Comparison of ENCODE assay signal across 8 mouse cellular contexts in genomic region chr11:98964201-98964615, GRCm38 (mm10). TPM values are rescaled to one million over a fixed set of nuclear protein-coding genes. Genes with fewer than 3 reads are reported as not detected.
DNase-seq lines count a peak whose midpoint lies in the region; ATAC-seq lines count a peak whose summit lies in the region.

No protein-coding gene starts in this region.

- peak overlapping the region; percentile 89 for H3K27ac ChIP-seq in kidney, embryonic 15.5 days
- peak overlapping the region; percentile 89 for H3K27ac ChIP-seq in embryonic facial prominence, embryonic 10.5 days (replicated peaks)
- H3K27ac ChIP-seq in hindbrain, embryonic 14.5 days, result peak overlapping the region; percentile 90
- H3K27ac ChIP-seq in midbrain, embryonic 13.5 days, result peak overlapping the region; percentile 4

- H3K9me3 ChIP-seq in kidney, embryonic 15.5 days (replicated peaks), result no peaks in the 10 kb centered on the region
- no peaks in the 10 kb centered on the region for H3K9me3 ChIP-seq in embryonic facial prominence, embryonic 10.5 days
- H3K9me3 ChIP-seq in hindbrain, embryonic 14.5 days (ENCODE audit: control insufficient read depth, low read length), result no peaks in the 10 kb centered on the region
- no peaks in the 10 kb centered on the region for H3K9me3 ChIP-seq in midbrain, embryonic 13.5 days

- no peaks in the 10 kb centered on the region for H3K27me3 ChIP-seq in kidney, embryonic 15.5 days
- H3K27me3 ChIP-seq in embryonic facial prominence, embryonic 10.5 days (replicated peaks; ENCODE audit: low read depth, poor library complexity, severe bottlenecking), result peaks cover 9% of the 10 kb centered on the region; the same call in 1 of the 2 replicates
- no peaks in the 10 kb centered on the region for H3K27me3 ChIP-seq in hindbrain, embryonic 14.5 days (ENCODE audit: control insufficient read depth, insufficient read depth, low read length)
- peaks cover 22% of the 10 kb centered on the region for H3K27me3 ChIP-seq in midbrain, embryonic 13.5 days

- H3K4me1 ChIP-seq in kidney, embryonic 15.5 days, result peaks cover 100% of the 10 kb centered on the region
- H3K4me1 ChIP-seq in embryonic facial prominence, embryonic 10.5 days, result peaks cover 100% of the 10 kb centered on the region
- peaks cover 94% of the 10 kb centered on the region for H3K4me1 ChIP-seq in hindbrain, embryonic 14.5 days (replicated peaks; ENCODE audit: control insufficient read depth, insufficient read depth, low read length)
- peaks cover 100% of the 10 kb centered on the region for H3K4me1 ChIP-seq in midbrain, embryonic 13.5 days (replicated peaks)

- ATAC-seq in kidney, embryonic 15.5 days (replicated peaks; ENCODE audit: low FRiP score), result no peak
- ATAC-seq in hindbrain, embryonic 14.5 days (ENCODE audit: low FRiP score), result no peak
- no peak for ATAC-seq in midbrain, embryonic 13.5 days

- no peak for DNase-seq in kidney, postnatal 10 days
- no peak for DNase-seq in embryonic facial prominence, embryonic 10.5 days (ENCODE audit: low spot score)
- DNase-seq in hindbrain, embryonic 14.5 days (ENCODE audit: low spot score), result no peak
- DNase-seq in urinary bladder, postnatal 10 days (ENCODE audit: low spot score), result no peak
- no peak for DNase-seq in right cerebral cortex, postnatal 25 days
- no peak for DNase-seq in spleen, postnatal 4 days (ENCODE audit: low spot score in 2 of 2)

- H3K4me3 ChIP-seq in kidney, embryonic 15.5 days (replicated peaks), result peak overlapping the region; percentile 68
- peak overlapping the region; percentile 77 for H3K4me3 ChIP-seq in embryonic facial prominence, embryonic 10.5 days
- peak overlapping the region; percentile 59 for H3K4me3 ChIP-seq in hindbrain, embryonic 14.5 days (replicated peaks; ENCODE audit: low read length)
- peak overlapping the region; percentile 58; the same call in 1 of the 2 replicates for H3K4me3 ChIP-seq in midbrain, embryonic 13.5 days (replicated peaks)

- H3K4me2 ChIP-seq in kidney, embryonic 15.5 days, result peak overlapping the region; percentile 97
- peak overlapping the region; percentile 98 for H3K4me2 ChIP-seq in hindbrain, embryonic 14.5 days (replicated peaks)
- peak overlapping the region; percentile 98 for H3K4me2 ChIP-seq in midbrain, embryonic 13.5 days (replicated peaks)

- 12% methylated on average over 6 of the region's 6 CpGs for WGBS in kidney, embryonic 15.5 days
- 14% methylated on average over 6 of the region's 6 CpGs for WGBS in embryonic facial prominence, embryonic 10.5 days
- WGBS in hindbrain, embryonic 14.5 days, result 14% methylated on average over 6 of the region's 6 CpGs
- 27% methylated on average over 6 of the region's 6 CpGs for WGBS in midbrain, embryonic 13.5 days

- peaks cover 23% of the 10 kb centered on the region for H3K36me3 ChIP-seq in kidney, embryonic 15.5 days
- peaks cover 28% of the 10 kb centered on the region for H3K36me3 ChIP-seq in embryonic facial prominence, embryonic 10.5 days (replicated peaks)
- no peaks in the 10 kb centered on the region for H3K36me3 ChIP-seq in hindbrain, embryonic 14.5 days (replicated peaks; ENCODE audit: control insufficient read depth, insufficient read depth)
- no peaks in the 10 kb centered on the region for H3K36me3 ChIP-seq in midbrain, embryonic 13.5 days

- H3K9ac ChIP-seq in kidney, embryonic 15.5 days, result peak overlapping the region; percentile 45; the same call in 1 of the 2 replicates
- H3K9ac ChIP-seq in hindbrain, embryonic 14.5 days, result peak overlapping the region; percentile 69; the same call in 1 of the 2 replicates
- H3K9ac ChIP-seq in midbrain, embryonic 13.5 days (replicated peaks), result peak overlapping the region; percentile 62; the same call in 1 of the 2 replicates

RNA-seq across cellular contexts. Expression of gene Gjd3, which starts 18.6 kb away (rescaled TPM):
- 0.48 and 0.51 TPM in 2 replicates for polyA plus RNA-seq in kidney, embryonic 15.5 days (2015; fragmentation: Nextera tagmentation; extraction: Ambion mirVana)
- 0.25 TPM in 1 of 2 replicates, not detected in the other for polyA plus RNA-seq in embryonic facial prominence, embryonic 10.5 days (2016; fragmentation: Nextera tagmentation; extraction: Ambion mirVana)
- 0.60 and 1.4 TPM in 2 replicates for polyA plus RNA-seq in hindbrain, embryonic 14.5 days (2014; fragmentation: Nextera tagmentation; extraction: Ambion mirVana)
- 0.58 and 0.99 TPM in 2 replicates for polyA plus RNA-seq in midbrain, embryonic 13.5 days (2015; fragmentation: Nextera tagmentation; extraction: Ambion mirVana)

RNA-seq across cellular contexts. Expression of gene Rara, which starts 36.6 kb away (rescaled TPM):
- 29.3 and 32.1 TPM in 2 replicates for polyA plus RNA-seq in kidney, embryonic 15.5 days (2015; fragmentation: Nextera tagmentation; extraction: Ambion mirVana)
- 34.0 and 35.6 TPM in 2 replicates for polyA plus RNA-seq in embryonic facial prominence, embryonic 10.5 days (2016; fragmentation: Nextera tagmentation; extraction: Ambion mirVana)
- 18.4 and 18.7 TPM in 2 replicates for polyA plus RNA-seq in hindbrain, embryonic 14.5 days (2014; fragmentation: Nextera tagmentation; extraction: Ambion mirVana)
- polyA plus RNA-seq in midbrain, embryonic 13.5 days (2015; fragmentation: Nextera tagmentation; extraction: Ambion mirVana), result 7.5 and 9.1 TPM in 2 replicates

RNA-seq across cellular contexts. Expression of gene Cdc6, which starts 56.6 kb away (rescaled TPM):
- 36.3 and 39.1 TPM in 2 replicates for polyA plus RNA-seq in kidney, embryonic 15.5 days (2015; fragmentation: Nextera tagmentation; extraction: Ambion mirVana)
- 65.1 and 69.1 TPM in 2 replicates for polyA plus RNA-seq in embryonic facial prominence, embryonic 10.5 days (2016; fragmentation: Nextera tagmentation; extraction: Ambion mirVana)
- 4.3 and 5.2 TPM in 2 replicates for polyA plus RNA-seq in hindbrain, embryonic 14.5 days (2014; fragmentation: Nextera tagmentation; extraction: Ambion mirVana)
- 10.6 and 11.3 TPM in 2 replicates for polyA plus RNA-seq in midbrain, embryonic 13.5 days (2015; fragmentation: Nextera tagmentation; extraction: Ambion mirVana)

RNA-seq across cellular contexts. Expression of gene Top2a, which starts 59.8 kb away (rescaled TPM):
- polyA plus RNA-seq in kidney, embryonic 15.5 days (2015; fragmentation: Nextera tagmentation; extraction: Ambion mirVana), result 249 and 256 TPM in 2 replicates
- polyA plus RNA-seq in embryonic facial prominence, embryonic 10.5 days (2016; fragmentation: Nextera tagmentation; extraction: Ambion mirVana), result 332 and 336 TPM in 2 replicates
- 34.2 and 42.4 TPM in 2 replicates for polyA plus RNA-seq in hindbrain, embryonic 14.5 days (2014; fragmentation: Nextera tagmentation; extraction: Ambion mirVana)
- 118 and 125 TPM in 2 replicates for polyA plus RNA-seq in midbrain, embryonic 13.5 days (2015; fragmentation: Nextera tagmentation; extraction: Ambion mirVana)

Comparison
In these comparisons a context has a peak if more than half of its experiments do, and no peak if none do; other contexts are left out.
1. H3K27ac ChIP-seq: peak in every context shown above with its lines; median percentile 90 in hindbrain, embryonic 14.5 days; 89 in kidney, embryonic 15.5 days; 89 in embryonic facial prominence, embryonic 10.5 days; 4 in midbrain, embryonic 13.5 days.